Mouse (Mus musculus) midbrain, embryonic 14.5 days (tissue): ENCODE results near the gene Dynlt1f. TPM values are rescaled to one million over a fixed set of nuclear protein-coding genes. Genes with fewer than 3 reads are reported as not detected.
A peak's percentile ranks its signal among the peaks of the same experiment; 100 is the strongest.
"Not testable (repeated sequence)": the region's sequence is repeated elsewhere in the genome, so short reads cannot be mapped to it uniquely, and the experiment has no call there.

Experiments used
- ATAC-seq: fragments of 200-750 bp; cut with Nextera tagmentation; 2 replicates; pipeline ENCODE4 v1.8.0; 2017; ENCODE audit warnings: moderate number of reproducible peaks, moderate library complexity; ENCODE audit not compliant: low FRiP score, low TSS enrichment
- DNase-seq: peaks from one replicate; pipeline ENCODE4 v3.0.0-alpha.2; 2015
- H3K27ac ChIP-seq: fragments of 300-500 bp; sonication (generic); replicated peaks from 2 replicates; pipeline ENCODE4 v1.5.1; 2014; ENCODE audit warnings: mild to moderate bottlenecking, low read depth, low read length, moderate library complexity
- H3K27me3 ChIP-seq: fragments of 300-500 bp; sonication (generic); 2 replicates; pipeline ENCODE4 v1.6.1; 2014; ENCODE audit warnings: low read length, control low read depth, mixed read lengths; ENCODE audit not compliant: control insufficient read depth, insufficient read depth
- H3K36me3 ChIP-seq: fragments of 300-500 bp; sonication (generic); 2 replicates; pipeline ENCODE4 v1.6.1; 2014; ENCODE audit warnings: low read length, control low read depth; ENCODE audit not compliant: control insufficient read depth, insufficient read depth
- H3K4me1 ChIP-seq: fragments of 300-500 bp; sonication (generic); 2 replicates; pipeline ENCODE4 v1.6.1; 2014; ENCODE audit warnings: mild to moderate bottlenecking, antibody characterized with exemption, low read length, control low read depth; ENCODE audit not compliant: control insufficient read depth, insufficient read depth
- H3K4me2 ChIP-seq: fragments of 300-500 bp; sonication (generic); 2 replicates; pipeline ENCODE4 v1.6.1; 2014; ENCODE audit warnings: mild to moderate bottlenecking, low read length, moderate library complexity
- H3K4me3 ChIP-seq: fragments of 300-500 bp; sonication (generic); replicated peaks from 2 replicates; pipeline ENCODE4 v1.5.1; 2014; ENCODE audit warnings: low read depth, low read length
- H3K9ac ChIP-seq: fragments of 300-500 bp; sonication (generic); replicated peaks from 2 replicates; pipeline ENCODE4 v1.6.1; 2014; ENCODE audit warnings: mild to moderate bottlenecking, low read length, moderate library complexity
- H3K9me3 ChIP-seq: fragments of 300-500 bp; sonication (generic); 2 replicates; pipeline ENCODE4 v1.6.1; 2016; ENCODE audit warnings: low read length, control low read depth, mixed read lengths; ENCODE audit not compliant: control insufficient read depth
- WGBS: fragments of 180-500 bp; shearing (Covaris S2); extraction: QIAGEN DNeasy Blood & Tissue Kit; methylation state at CpG from one replicate; pipeline ENCODE4 v1.1.7; 2014; 5-methylcytosine and 5-hydroxymethylcytosine counted together
- polyA plus RNA-seq: library from polyadenylated mRNA; unstranded; fragments of >200 nt; fragmentation: Nextera tagmentation; extraction: Ambion mirVana; gene quantifications from 2 replicates; pipeline ENCODE4 v1.2.1, GENCODE M21; 2014

Gene Dynlt1f
- polyA plus RNA-seq, 1 experiment from 2014 or later = 370 TPM

- no CpG with 5 or more reads among the region's 6 CpGs for WGBS
- not testable (repeated sequence) for DNase-seq, H3K36me3 ChIP-seq, H3K27me3 ChIP-seq, H3K4me1 ChIP-seq, H3K9ac ChIP-seq, H3K4me3 ChIP-seq, H3K9me3 ChIP-seq, ATAC-seq, H3K4me2 ChIP-seq, H3K27ac ChIP-seq
These were observed 12.8 kb upstream of the Dynlt1f start for GRCm38 (mm10) chr17:6668522-6668921.

GRCm38 (mm10) chr17:6665389-6665788 lies 9.7 kb upstream of the Dynlt1f start:
- H3K9me3 ChIP-seq, H3K9ac ChIP-seq, H3K27ac ChIP-seq, H3K4me2 ChIP-seq, ATAC-seq, H3K4me3 ChIP-seq, H3K27me3 ChIP-seq, H3K36me3 ChIP-seq, DNase-seq, H3K4me1 ChIP-seq: not testable (repeated sequence)
- 93% methylated on average over 4 of the region's 5 CpGs for WGBS

- H3K27me3 ChIP-seq, H3K4me3 ChIP-seq, DNase-seq, H3K9ac ChIP-seq, H3K4me2 ChIP-seq, H3K4me1 ChIP-seq, H3K27ac ChIP-seq, H3K9me3 ChIP-seq, H3K36me3 ChIP-seq, ATAC-seq: not testable (repeated sequence)
- 62% methylated on average over 3 of the region's 3 CpGs for WGBS
These were observed 7.1 kb upstream of the Dynlt1f start for GRCm38 (mm10) chr17:6662840-6663239.

GRCm38 (mm10) chr17:6661093-6661816 lies 5.6 kb upstream of the Dynlt1f start:
- not testable (repeated sequence) for H3K27me3 ChIP-seq, H3K4me1 ChIP-seq, ATAC-seq, H3K4me2 ChIP-seq, H3K9me3 ChIP-seq, DNase-seq, H3K27ac ChIP-seq, H3K36me3 ChIP-seq, H3K9ac ChIP-seq, H3K4me3 ChIP-seq
- WGBS = 46% methylated on average over 9 of the region's 11 CpGs

GRCm38 (mm10) chr17:6660589-6660988 lies 4.9 kb upstream of the Dynlt1f start:
- not testable (repeated sequence) for DNase-seq, H3K27me3 ChIP-seq, H3K27ac ChIP-seq, H3K9me3 ChIP-seq, H3K4me3 ChIP-seq, H3K4me2 ChIP-seq, H3K36me3 ChIP-seq, ATAC-seq, H3K4me1 ChIP-seq, H3K9ac ChIP-seq
- 82% methylated on average over 6 of the region's 6 CpGs for WGBS

GRCm38 (mm10) chr17:6658801-6659200 lies 3.1 kb upstream of the Dynlt1f start, which contains the start of gene Sytl3:
TSS of gene Sytl3 (plus strand) at chr17:6659093.
- not testable (repeated sequence) for H3K9ac ChIP-seq, H3K4me2 ChIP-seq, ATAC-seq, H3K9me3 ChIP-seq, H3K27me3 ChIP-seq, H3K4me3 ChIP-seq, H3K36me3 ChIP-seq, H3K27ac ChIP-seq, H3K4me1 ChIP-seq, DNase-seq
- WGBS = 92% methylated on average over 4 of the region's 7 CpGs

- H3K4me1 ChIP-seq, ATAC-seq, H3K4me2 ChIP-seq, H3K4me3 ChIP-seq, H3K36me3 ChIP-seq, H3K27ac ChIP-seq, H3K27me3 ChIP-seq, H3K9me3 ChIP-seq, DNase-seq, H3K9ac ChIP-seq: not testable (repeated sequence)
- WGBS = 97% methylated on average over 1 of the region's 3 CpGs
These were observed 771 bp upstream of the Dynlt1f start for GRCm38 (mm10) chr17:6656471-6656870.

GRCm38 (mm10) chr17:6655087-6655511 lies 601 bp downstream of the Dynlt1f start:
- Histone ChIP-seq H3K27ac (peak overlapping the region; percentile 91), H3K9ac (peak overlapping the region; percentile 49; the same call in 1 of the 2 replicates), H3K4me3 (peak overlapping the region; percentile 42), H3K4me2 (peak overlapping the region; percentile 47)
- not testable (repeated sequence) for H3K4me1 ChIP-seq, H3K9me3 ChIP-seq, H3K27me3 ChIP-seq, H3K36me3 ChIP-seq
- DNase-seq (peak; percentile 96), ATAC-seq (peak; percentile 94)
- under 1% methylated on average over 35 of the region's 36 CpGs for WGBS

GRCm38 (mm10) chr17:6653341-6653946 lies 2.3 kb downstream of the Dynlt1f start:
- H3K36me3 ChIP-seq, H3K9ac ChIP-seq, H3K9me3 ChIP-seq, DNase-seq, H3K4me3 ChIP-seq, H3K27me3 ChIP-seq, H3K4me2 ChIP-seq, H3K27ac ChIP-seq, H3K4me1 ChIP-seq, ATAC-seq: not testable (repeated sequence)
- WGBS = 84% methylated on average over 4 of the region's 5 CpGs
